In the genomic region with DNA sequence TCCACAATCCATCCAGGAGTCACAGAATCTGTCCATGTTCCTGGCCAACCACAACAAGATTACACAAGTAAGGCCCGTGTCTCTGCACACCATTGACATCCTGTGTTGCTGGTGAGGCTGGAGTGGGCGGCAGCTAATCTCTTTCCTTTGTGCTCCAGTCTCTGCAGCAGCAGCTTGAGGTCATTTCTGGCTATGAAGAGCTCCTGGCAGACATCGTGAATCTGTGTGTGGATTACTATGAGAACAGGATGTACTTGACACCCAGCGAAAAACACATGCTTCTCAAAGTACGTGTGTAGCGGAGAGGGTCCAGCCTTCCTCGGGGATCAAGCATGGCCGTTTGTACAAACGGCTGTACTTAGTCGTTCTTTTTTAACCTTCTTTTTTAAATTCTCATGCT, we compare ENCODE assay signal across 15 mouse cellular contexts. TPM values are rescaled to one million over a fixed set of nuclear protein-coding genes. Genes with fewer than 3 reads are reported as not detected.
DNase-seq lines count a peak whose midpoint lies in the region; TF ChIP-seq lines count a peak whose summit lies in the region.
"Had no signal": no experiment of that assay in that cellular context is flagged by ENCODE, and none has a peak within 500 bp of the region (broad histone marks: within the 10 kb centered on the region; RNA-seq: fewer than 3 reads in every experiment).

No protein-coding gene starts in this region.

- no peak for TF ChIP-seq POLR2A in testis, adult 2 months (IDR thresholded peaks at IDR 0.05; ENCODE audit: control insufficient read depth, low read depth, low read length)

- no peaks in the 10 kb centered on the region for H3K4me1 ChIP-seq in testis, adult 2 months (ENCODE audit: control insufficient read depth, insufficient read depth, low read length)
- H3K4me1 ChIP-seq: forebrain, embryonic 15.5 days; hindbrain, embryonic 13.5 days; limb, embryonic 10.5 days; midbrain, embryonic 15.5 days had no signal

- no peak for TF ChIP-seq CTCF in layer of hippocampus, adult 2 months (conservative IDR thresholded peaks at IDR 0.05)
- TF ChIP-seq CTCF in testis, adult 2 months (IDR thresholded peaks at IDR 0.05; ENCODE audit: control insufficient read depth, insufficient read depth, insufficient replicate concordance, low read depth, low read length): no peak

- H3K27me3 ChIP-seq in testis, adult 2 months (ENCODE audit: control insufficient read depth, insufficient read depth, low read length): no peaks in the 10 kb centered on the region
- H3K27me3 ChIP-seq: forebrain, embryonic 15.5 days; hindbrain, embryonic 13.5 days; midbrain, embryonic 15.5 days had no signal

- no peak for DNase-seq in layer of hippocampus, adult 2 months (ENCODE audit: low spot score in 2 of 2)
- no peak for DNase-seq in layer of hippocampus, postnatal 10 days (ENCODE audit: low spot score in 2 of 2)
- peak; percentile 84 for DNase-seq in heart, adult 8-10 months (ENCODE audit: low spot score)
- peak; percentile 24 for DNase-seq in kidney, postnatal 10 days
- no peak for DNase-seq in right cerebral cortex, postnatal 10 days (ENCODE audit: low spot score in 2 of 2)
- no peak for DNase-seq in natural killer cell, adult 2 months (ENCODE audit: low spot score in 2 of 2)
- no peak for DNase-seq in spleen, postnatal 4 days (ENCODE audit: low spot score in 2 of 2)
- DNase-seq: adrenal gland, postnatal 25 days; cerebellum, adult 11-12 months; liver, postnatal 0 days had no signal

- H3K4me3 ChIP-seq in layer of hippocampus, adult 2 months: no peak overlapping the region
- no peak overlapping the region for H3K4me3 ChIP-seq in testis, adult 2 months (ENCODE audit: control insufficient read depth, low read depth, low read length)
- H3K4me3 ChIP-seq: forebrain, embryonic 15.5 days; hindbrain, embryonic 13.5 days; limb, embryonic 10.5 days; midbrain, embryonic 15.5 days had no signal

- H3K27ac ChIP-seq in layer of hippocampus, adult 2 months: peak overlapping the region; percentile 81
- H3K27ac ChIP-seq in testis, adult 2 months (ENCODE audit: control insufficient read depth, insufficient read depth, low read depth, low read length): peak overlapping the region; percentile 32; the same call in 1 of the 2 replicates
- H3K27ac ChIP-seq: forebrain, embryonic 15.5 days; hindbrain, embryonic 13.5 days; limb, embryonic 10.5 days; midbrain, embryonic 15.5 days had no signal

- H3K36me3 ChIP-seq in testis, adult 2 months (ENCODE audit: control insufficient read depth, insufficient read depth, low read length): no peaks in the 10 kb centered on the region

RNA-seq across cellular contexts. Expression of gene Cyfip1, which starts 36.2 kb away (rescaled TPM):
- total RNA-seq in layer of hippocampus, adult 2 months (2021): 100 to 1,000 TPM; 117 to 130 TPM
- 100 to 1,000 TPM; 115 TPM for total RNA-seq in layer of hippocampus, postnatal 10 days (2021)
- 10 to 100 TPM; 32.5 to 36.0 (median 34.7) TPM for total RNA-seq in heart, adult 8-10 months (2022)
- polyA plus RNA-seq in testis, adult 2 months (2012; rRNA removed): 5.6 and 6.6 TPM in 2 replicates

Comparison
In these comparisons a context has a peak if more than half of its experiments do, and no peak if none do; other contexts are left out.
1. DNase-seq: peak in heart, adult 8-10 months (single experiment) and kidney, postnatal 10 days (single experiment); none in layer of hippocampus, adult 2 months (0 of 2), layer of hippocampus, postnatal 10 days (0 of 2), right cerebral cortex, postnatal 10 days (0 of 2), natural killer cell, adult 2 months (0 of 2) and spleen, postnatal 4 days (0 of 2).